Mouse (Mus musculus) naive thymus-derived CD4-positive, alpha-beta T cell, adult 2 months (primary cell): ENCODE data around the gene Trim59.
A peak's percentile ranks its signal among the peaks of the same experiment; 100 is the strongest.

Experiments used
- DNase-seq: peaks from one replicate; pipeline ENCODE4 v3.0.0-alpha.2; 2011; ENCODE audit warnings: low read depth

Trim59 gene

DNA sequence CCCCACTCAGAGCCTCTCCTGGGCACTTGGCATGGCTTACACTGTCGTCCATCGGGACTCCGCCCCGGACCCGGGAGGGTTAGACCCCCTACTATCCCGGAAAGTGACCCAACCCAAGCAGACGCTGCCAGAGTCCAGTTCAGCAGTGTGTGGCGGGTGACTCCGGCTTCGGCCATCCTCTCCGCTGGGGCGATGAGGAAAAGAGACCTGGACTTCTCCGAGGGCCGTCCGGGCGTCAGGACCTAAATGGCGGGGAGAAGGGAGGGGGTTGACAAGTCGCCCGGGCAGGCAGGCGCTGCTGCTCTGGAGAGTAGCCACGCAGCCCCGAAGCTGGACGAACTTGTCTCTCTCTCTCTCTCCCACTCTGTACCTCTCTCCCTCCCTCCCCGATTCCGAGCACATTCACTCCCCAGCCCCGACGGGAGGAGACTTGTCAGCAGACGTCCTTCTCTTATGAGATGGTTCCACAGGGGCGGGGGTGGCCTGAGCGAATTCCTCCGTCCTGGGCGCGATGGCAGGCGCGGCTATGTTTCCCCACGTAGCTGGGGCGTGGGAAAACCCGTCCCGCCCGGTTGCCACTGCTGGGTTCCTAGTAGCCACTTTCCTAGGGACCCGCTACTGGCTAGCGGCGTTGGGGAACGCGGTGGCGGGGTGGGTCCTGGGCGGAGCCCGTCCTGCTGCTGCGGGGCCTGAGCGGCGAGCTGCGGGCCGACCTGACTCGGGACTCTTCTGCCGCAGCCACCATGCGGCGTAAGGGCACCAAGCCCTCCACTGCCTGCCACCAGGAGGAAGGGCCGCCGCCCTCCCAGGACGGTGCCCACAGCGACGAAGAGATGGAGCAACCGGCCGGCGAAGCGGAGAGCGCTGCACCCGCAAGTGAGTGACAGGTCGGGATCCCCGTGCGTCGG, 39.0 kb downstream of the Trim59 start:
- peak; percentile 64 for DNase-seq

- DNase-seq: peak; percentile 98
Measured at GRCm38 (mm10) chr3:69004437-69005337, 39.9 kb downstream of the Trim59 start, which contains the start of the genes Ift80 and Smc4. Ift80 (minus strand) TSS chr3:69004570. Smc4 (plus strand) TSS chr3:69004738.

DNA sequence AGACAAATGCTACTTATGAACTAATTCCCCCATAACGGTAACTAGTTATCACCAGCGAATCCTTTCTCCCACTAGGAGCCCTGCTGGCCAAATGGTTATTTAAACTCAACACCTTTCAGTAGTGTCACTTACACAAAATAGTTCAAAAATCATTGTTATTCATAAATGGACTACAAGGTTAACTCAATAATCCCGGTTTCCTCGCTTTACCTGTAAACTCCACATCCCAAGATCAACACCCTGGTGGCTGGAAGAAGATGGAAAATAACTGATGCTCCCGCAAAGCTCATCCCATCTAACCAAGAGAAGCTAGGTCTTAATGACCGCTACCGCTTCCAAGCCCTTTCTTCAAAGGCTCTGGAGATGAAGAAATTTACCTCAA, 40.5 kb downstream of the Trim59 start:
- no peak for DNase-seq

DNA sequence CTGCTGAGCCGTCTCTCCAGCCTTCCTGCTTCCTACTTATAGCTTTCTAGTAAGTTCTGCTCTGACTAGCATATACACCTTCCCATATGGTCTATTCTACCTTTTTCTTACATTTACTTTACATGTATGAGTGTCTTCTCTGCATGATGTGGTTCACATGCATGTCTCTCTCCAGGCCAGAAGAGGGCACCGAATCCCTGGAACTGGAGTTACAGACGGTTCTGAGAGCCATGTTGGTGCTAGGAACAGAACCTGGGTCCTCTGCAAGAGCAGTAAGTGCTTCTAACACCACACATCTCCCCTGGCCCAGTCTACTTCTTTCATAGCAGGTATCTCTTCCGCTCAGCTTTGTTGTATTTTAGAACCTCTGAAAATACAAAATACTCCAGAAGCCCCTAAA, 41.8 kb downstream of the Trim59 start:
- DNase-seq: peak; percentile 24

DNA sequence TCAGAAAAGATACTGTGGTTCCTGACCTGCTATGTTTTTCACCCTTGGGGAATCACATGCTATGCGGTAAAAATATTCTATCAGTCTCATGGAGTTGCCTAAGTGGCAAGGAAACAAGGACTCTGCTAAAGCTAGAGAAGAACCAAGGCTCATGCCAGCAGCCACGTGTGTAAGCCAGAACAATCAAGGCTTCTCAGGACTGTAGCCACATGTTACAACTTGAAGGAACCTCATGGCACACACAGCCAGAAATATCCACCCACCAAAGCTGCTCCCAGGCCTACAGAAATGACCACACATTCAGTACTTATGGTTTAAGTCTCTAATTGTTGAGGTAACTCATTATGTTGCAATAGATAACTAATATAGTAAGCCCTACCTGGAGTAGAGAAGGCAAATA, 58.0 kb downstream of the Trim59 start:
- no peak for DNase-seq
